Mouse (Mus musculus) adrenal gland, adult (tissue): ENCODE results near the gene Kat2b.
A peak's percentile ranks its signal among the peaks of the same experiment; 100 is the strongest.
"Not testable (repeated sequence)": the region's sequence is repeated elsewhere in the genome, so short reads cannot be mapped to it uniquely, and the experiment has no call there.

ENCODE experiments used
- DNase-seq, 2 experiments: peaks; one replicate each; pipeline ENCODE4 v3.0.0; 2022 to 2023; ENCODE audit warnings: low spot score in 1 of 2; ENCODE audit not compliant: inconsistent age in 2 of 2

Kat2b gene

GRCm38 (mm10) chr17:53596314-53596882 lies 29.7 kb downstream of the Kat2b start:
- peak; percentile 83 to 94 for DNase-seq

- DNase-seq: peak in 1 of 2 experiments; percentile 72
Measured at GRCm38 (mm10) chr17:53596941-53597790, 30.5 kb downstream of the Kat2b start.

- DNase-seq: no peak
Measured at GRCm38 (mm10) chr17:53598571-53598970, 31.9 kb downstream of the Kat2b start.

- DNase-seq: not testable (repeated sequence)
Measured at GRCm38 (mm10) chr17:53603236-53603635, 36.6 kb downstream of the Kat2b start.

- DNase-seq: not testable (repeated sequence)
Measured at GRCm38 (mm10) chr17:53606082-53606481, 39.4 kb downstream of the Kat2b start.

- not testable (repeated sequence) for DNase-seq
Measured at GRCm38 (mm10) chr17:53608924-53609323, 42.3 kb downstream of the Kat2b start.

- DNase-seq: no peak
Measured at GRCm38 (mm10) chr17:53617295-53617957, 50.8 kb downstream of the Kat2b start.

- DNase-seq: no peak
Measured at GRCm38 (mm10) chr17:53618369-53618768, 51.7 kb downstream of the Kat2b start.

GRCm38 (mm10) chr17:53619391-53619790 lies 52.7 kb downstream of the Kat2b start:
- no peak for DNase-seq

GRCm38 (mm10) chr17:53620611-53621010 lies 54.0 kb downstream of the Kat2b start:
- DNase-seq: peak in 1 of 2 experiments; percentile 49

- no peak for DNase-seq
Measured at GRCm38 (mm10) chr17:53622125-53622524, 55.5 kb downstream of the Kat2b start.

GRCm38 (mm10) chr17:53623762-53624161 lies 57.1 kb downstream of the Kat2b start:
- DNase-seq: no peak

GRCm38 (mm10) chr17:53626160-53626559 lies 59.5 kb downstream of the Kat2b start:
- no peak for DNase-seq

- peak in 1 of 2 experiments; percentile 59 for DNase-seq
Measured at GRCm38 (mm10) chr17:53627497-53627896, 60.8 kb downstream of the Kat2b start.

- no peak for DNase-seq
Measured at GRCm38 (mm10) chr17:53628131-53628530, 61.5 kb downstream of the Kat2b start.

- DNase-seq: no peak
Measured at GRCm38 (mm10) chr17:53631344-53631743, 64.7 kb downstream of the Kat2b start.

- no peak for DNase-seq
Measured at GRCm38 (mm10) chr17:53643360-53643759, 76.7 kb downstream of the Kat2b start.

GRCm38 (mm10) chr17:53650251-53650661 lies 83.6 kb downstream of the Kat2b start:
- peak; percentile 39 to 80 for DNase-seq

GRCm38 (mm10) chr17:53654596-53654995 lies 87.9 kb downstream of the Kat2b start:
- no peak for DNase-seq

- DNase-seq: peak in 1 of 2 experiments; percentile 38
Measured at GRCm38 (mm10) chr17:53655081-53655480, 88.4 kb downstream of the Kat2b start.

- no peak for DNase-seq
Measured at GRCm38 (mm10) chr17:53655959-53656358, 89.3 kb downstream of the Kat2b start.

GRCm38 (mm10) chr17:53656369-53656860 lies 89.8 kb downstream of the Kat2b start:
- no peak for DNase-seq
